Mouse (Mus musculus): Measurements from ENCODE around the gene Dis3l2.

The Dis3l2 gene

DNA sequence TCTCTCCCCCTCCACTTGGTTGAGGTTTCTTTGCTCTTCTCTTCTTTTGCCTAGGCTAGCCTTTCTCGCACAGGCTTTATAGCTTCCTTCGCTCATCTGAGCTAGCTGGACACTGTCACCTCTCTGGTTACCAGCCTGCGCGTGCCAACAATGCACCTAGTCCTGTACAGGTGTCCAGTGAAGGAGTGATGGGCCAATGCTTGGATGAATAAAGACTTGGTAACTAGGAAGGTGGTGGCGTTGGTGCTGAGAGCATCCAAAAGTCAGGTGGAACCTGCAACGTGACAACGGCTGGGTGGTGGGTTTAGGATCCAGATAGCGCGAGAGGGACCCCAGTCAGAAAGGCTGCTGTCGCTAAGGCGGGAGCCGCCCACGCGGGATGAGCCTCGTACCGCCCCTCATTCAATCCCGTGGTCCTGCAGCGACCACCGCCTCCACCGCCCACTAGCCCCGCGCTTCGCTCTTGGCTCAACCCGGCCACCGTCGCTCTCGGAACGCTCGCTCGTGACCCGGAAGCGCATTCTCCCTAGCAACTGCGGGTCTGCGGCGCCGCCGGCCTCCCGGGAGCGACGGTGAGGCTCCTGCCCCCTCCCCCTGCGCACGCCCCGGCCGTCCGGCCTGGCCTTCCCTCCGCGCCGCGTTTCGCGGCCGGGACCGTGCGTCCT, at the start of gene Dis3l2:
Dis3l2 (plus strand) TSS at position 509 of the 665 bp plus-strand sequence.
- DNase-seq = peak; percentile 84

DNA sequence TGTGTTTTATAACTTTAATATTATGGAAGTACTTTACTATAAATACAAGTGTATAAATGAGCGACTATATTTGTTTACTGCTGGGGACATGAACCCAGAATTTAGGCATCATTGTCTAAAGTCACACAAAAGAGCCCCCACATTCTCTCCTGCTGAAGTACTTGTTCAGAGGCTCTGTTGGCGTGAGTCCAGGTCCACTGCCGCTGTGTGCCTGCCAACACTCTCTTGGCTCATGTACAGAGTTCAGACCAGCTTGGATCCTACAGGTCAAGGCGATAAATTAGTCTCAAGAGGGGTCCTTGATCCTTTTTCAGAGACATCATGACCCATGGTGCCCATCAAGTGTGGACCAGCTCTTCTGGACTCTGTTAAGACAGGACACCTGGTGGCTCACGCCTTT, 46.5 kb upstream of the Dis3l2 start:
- no peak for DNase-seq

DNA sequence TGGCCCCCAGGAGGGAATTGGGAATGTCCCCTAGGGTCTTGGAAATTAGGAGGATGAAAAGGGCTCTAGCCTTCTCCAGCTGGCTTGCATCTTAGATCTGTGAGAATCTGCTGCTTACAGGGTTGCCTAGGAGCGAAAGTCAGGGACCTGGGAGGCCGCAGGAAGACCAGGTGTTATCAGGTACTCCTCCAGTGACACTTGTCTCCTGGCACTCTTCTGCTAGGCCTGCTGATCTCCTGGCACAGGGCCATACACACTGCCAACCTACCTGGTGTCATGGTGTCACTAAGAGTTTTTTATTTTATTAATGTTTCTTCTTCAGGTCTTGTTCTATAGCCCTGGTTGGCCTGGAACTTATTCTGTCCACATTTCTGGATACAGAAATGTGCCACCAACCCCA, 38.5 kb upstream of the Dis3l2 start:
- DNase-seq = no peak

DNA sequence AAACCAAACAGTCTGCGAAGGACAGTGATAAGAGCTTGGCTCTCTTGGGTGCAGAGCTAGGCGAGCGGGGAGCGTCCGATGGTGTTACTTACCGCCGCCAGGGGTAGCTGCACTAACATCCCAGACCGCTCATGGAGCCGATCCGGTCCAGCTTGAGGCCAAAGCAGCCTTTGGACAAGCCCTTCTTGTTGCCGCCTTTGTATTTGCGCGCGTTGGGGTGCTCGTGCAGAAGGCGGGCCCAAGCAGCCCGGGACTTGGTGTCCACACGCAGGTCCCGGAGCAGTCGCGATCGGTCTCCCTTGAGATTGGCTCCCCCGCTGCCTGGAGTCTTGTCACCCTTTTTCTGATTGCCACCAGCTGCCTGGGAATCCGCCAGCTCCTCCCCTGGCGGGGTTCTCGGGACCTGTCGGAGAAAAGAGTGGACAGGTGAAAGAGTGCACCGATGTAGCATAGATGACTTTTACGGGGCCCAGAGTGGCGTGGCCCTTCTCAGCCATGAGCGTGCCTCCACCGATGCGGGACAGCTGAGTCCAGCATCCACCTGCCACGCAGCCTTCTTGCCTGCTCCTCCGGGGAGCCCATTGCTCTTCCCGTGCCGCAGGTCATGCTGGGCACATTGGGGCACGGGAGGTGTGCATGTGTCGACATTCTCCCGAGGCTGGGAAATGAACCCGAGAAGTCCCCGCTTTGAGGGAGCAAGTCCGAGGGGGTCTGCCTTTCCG, 33.9 kb upstream of the Dis3l2 start:
- DNase-seq = peak; percentile 52

DNA sequence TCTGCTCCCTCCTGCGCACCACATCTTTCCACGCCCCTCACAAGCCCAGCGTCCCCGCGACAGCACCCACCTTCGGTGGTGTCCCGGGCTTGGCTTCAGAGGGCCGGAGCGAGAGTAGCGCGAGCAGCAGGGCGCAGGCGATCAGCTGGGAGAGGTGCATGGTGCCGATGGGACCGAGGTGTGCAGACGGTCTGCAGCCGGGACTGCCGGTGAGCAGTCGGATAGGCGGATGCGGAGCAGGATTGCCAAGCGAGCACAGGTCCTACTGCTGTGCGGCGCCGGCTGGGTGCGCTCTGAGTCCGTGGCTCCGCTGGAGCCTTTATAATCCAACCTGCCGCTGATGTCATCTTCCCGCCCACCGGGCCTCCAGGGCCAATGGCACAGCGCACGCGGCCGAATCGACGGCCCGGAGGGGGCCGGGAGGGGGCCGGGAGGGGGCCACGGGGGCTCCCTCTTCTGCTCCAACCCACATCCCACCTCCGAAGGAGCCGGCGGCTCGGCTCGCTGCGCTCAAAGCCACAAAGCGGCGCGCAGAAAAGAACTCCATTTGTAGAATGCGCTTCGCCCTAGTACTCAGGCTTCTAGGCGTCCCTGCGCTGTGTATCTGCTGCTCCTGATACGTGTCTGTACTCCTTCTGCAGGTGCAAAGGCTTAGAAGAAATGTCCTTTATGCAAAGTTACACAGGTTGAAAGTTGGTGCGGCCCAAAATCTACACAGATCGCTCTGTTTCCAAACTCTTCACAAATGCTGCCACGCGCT, 33.1 kb upstream of the Dis3l2 start, which contains the start of gene Nppc:
Nppc (minus strand) TSS at position 293 of the 760 bp plus-strand sequence.
- peak; percentile 30 for DNase-seq

DNA sequence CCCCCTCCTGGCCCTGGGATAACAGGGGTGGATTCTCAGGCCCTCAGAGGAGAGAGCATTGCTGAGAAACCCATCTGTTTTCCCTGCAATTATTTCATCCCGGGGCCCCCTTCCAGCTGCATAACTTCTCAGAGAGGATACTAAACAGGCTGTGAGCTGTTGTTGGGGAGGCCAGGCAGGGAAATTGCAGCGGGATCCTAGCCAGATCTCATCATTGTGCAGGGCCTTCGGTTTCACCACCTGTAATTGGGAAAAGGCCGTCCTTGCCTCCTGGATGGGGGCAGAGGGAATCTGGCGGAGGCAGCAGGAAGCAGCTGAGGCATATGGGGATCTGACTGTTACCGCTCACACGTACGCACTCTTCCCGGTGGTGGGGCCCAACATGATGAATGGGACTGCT, 29.2 kb upstream of the Dis3l2 start:
- no peak for DNase-seq

DNA sequence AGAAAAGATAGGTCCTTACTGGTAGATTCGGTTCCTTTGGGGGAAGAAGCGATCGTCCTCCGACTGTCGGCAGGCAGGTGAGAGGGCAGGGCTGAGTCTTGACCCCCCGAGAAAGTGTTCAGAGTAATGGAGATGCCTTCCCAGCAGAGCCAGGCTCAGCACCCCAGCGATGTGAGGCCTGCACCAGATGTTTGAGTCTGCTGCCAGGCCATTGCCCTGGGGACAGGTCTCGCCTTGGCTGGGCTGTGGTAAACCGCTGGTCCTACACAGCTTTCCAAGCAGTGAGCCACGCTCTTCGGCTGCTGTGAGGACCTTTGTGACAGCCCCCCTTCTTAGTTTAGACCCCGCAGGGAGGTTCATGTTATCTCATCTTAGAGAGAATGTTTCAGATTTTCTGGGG, 28.5 kb upstream of the Dis3l2 start:
- no peak for DNase-seq

DNA sequence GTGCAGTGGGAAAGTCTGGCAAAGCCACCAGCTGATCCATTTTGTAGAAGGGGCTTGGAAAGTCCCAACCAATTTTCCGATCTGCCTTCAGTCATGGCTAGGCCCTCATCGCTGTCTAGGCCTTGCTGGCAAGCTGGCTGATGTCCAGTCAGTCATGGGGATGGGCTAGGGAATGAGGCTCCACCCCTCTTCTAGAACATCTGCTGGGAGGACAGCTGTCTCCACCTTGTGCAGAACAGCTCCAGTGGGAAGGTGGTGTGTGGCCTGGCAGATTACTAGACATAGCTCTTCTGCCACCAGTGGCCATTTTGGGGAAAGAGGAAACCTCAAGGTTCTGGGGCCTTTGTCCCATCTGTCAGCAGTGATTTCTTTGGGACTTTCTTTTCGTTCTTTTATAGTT, 26.0 kb upstream of the Dis3l2 start:
- no peak for DNase-seq

DNA sequence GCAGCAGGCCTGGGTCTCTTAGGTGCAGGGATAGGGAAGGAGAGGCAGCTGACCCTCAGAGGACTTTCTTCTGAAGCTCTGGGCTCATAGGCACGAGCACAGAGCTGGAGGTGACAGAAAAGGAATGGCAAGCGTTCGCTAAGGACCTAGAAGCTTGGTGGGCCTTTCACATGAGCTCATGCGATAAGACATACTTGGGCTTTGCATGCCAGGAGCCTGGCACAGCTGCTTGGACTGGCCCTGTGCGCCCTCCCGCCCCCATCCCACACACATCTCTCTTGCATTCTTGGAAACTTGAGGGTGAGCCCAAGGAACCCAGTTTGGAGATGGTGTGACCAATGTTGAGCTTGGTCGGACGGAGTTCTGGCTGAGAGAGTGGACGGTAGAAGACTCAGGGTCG, 24.9 kb upstream of the Dis3l2 start:
- no peak for DNase-seq

DNA sequence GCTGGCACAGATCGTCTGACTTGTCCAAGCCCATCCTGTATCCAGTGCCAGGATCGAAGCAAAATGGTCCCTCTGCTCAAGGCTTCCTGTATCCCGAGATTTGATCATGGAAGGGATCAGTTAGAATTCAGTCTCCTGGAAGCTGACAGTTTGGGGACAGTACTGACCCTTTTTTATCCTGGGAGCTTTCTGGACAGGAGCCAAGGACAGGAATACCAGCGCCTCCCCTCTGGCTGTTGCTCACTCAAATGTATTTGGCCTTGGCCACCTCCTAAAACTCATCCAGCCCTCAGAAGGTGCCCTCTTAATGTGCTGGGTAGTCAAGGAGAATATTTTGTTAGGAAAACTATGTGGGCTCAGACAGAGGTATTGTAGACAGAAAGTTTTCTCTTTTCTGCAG, 16.4 kb upstream of the Dis3l2 start:
- DNase-seq = no peak

DNA sequence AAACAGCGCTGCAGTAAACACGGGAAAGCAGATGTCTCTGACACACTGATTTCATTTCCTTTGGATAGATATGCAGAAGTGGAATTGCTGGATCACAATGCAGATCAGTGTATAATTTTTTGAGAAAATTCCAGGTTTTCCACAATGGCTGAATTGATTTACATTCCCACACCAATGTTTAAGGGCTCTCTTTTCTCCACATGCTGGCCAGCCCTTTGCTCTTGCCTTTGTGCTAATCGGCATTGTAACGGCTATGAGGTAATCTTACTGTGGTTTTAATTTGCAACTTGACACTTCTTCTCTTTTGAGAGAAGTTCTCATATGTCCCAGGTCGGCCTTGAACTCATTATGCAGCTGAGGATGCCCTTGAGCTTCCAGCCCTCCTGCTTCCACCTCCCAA, 12.6 kb upstream of the Dis3l2 start:
- DNase-seq = no peak

DNA sequence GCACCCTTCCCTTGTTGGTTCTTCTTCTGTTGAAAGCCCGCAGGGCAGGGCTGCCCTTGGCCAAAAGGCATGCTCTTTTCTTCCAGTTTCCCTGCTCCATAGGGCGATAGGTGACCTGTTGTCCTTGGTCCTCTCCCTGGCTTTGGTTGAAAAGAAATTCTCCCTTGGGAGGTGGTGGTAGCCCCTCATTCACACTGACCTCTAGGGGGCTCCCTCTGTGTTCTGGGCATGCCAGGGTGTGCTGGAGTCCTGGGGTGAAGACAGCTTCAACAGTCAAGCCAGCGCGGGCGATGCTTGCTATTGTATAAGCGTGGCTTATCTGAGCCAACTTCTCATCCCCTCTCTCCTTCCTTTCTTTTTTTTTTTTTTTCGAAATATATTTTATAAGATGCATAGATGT, 6.7 kb upstream of the Dis3l2 start:
- no peak for DNase-seq

DNA sequence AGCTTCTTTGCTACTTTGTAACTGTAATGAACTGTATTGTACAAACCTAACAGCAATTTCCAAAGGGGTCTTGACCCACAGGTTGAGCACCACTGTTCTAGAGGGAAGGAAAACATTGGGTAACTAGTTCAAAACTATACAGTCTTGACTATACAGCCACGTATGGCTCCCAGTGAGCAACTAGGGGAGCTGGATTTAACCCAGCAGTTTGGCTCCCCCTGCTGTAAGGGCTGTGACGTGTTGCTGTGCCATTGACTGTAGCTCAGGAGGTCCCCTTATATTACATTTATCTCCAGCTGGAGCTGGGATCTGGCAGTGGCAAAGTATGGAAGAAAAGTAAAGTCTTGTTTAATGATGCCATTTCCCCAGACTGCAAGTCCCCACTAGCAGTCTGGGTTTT, 4.9 kb upstream of the Dis3l2 start:
- DNase-seq = no peak

DNA sequence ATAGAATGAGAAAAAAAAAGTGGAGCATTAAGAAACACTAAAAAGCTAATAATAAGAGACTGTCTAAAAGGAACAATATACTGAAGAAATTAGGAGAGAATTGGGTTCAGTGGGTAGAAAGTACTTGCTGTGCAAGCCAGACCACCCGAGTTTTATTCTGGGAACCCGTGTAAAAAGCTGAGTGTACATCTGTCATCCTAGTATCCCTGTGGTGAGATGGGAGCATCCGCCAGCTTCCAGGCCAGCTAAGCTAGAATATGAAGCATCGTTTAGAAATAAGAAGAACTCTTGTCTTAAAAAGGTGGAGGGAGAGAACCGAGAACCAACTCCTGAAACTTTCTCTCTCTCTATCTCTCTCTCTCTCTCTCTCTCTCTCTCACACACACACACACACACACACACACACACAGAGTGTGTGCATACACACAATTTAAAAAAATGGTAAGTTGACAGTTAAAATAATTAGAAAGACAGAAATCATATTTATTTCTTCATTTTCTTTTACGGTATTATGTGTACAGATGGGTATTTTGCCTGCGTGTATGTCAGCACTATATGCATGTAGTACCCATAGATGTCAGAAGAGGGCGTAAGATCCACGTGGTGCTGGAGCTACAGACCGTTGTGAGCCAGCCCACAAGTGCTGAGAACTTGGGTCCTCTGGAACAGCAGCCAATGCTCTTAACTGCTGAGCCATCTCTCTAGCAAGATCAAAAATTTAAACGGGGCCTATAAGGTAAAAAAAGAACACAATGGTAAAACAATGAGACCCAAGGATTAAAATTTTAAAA, 4.1 kb upstream of the Dis3l2 start:
- no peak for DNase-seq

DNA sequence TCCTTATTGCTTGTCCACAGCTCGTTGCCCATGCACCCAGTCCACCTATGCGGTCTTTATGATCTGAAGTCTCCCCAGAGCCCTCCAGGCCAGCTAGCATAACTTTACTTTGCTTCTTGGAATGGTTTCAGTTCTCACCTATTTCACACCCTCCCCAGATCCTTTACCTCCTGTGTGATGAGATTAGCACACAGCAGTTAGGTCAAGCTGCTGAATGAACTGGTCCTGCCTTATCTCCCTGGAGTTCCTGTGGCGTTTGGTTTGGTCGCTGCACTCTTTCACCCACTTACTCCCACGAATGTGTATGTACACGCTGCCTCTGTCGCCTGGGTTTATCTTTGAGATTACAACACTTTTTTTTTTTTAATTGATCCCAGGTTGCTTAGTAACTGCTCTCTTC, 3.2 kb upstream of the Dis3l2 start:
- DNase-seq = no peak

DNA sequence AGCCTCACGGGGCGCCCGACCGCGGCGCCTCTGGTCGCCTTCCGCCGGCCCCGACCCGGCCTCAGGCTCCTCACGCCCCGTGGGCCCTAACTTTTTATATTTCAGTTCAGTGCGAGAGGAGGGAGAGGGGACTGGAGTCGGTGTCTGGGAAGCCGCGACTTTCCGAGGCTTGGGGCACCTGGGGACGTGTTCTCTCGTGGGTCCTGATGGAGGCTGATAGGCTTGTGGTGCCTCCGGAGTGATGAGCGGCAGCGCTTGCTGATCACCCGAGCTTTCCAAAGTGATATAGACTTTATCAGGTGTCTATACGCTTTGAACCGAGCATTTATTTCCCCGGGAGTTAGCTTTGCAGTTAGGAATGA, 338 bp downstream of the Dis3l2 start:
- DNase-seq = no peak

DNA sequence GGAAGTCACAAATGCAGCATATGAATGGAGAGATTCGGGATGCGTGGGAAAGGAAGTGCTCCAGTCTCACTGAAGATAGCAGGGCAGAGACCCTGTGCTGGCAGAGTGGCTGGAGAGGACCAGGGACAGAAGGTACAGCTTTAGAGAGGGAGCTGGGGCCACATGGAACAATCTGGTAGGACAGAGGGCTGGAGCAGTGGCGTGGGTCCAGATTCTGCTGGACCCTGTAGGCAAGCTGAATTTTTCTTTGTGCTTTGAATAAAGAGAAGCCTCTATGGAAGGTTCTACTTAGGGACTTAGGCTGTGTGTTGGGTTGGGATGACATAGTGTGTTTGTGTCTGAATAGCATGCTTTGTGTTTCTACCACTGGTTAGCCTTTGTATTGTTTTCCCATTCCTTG, 1.9 kb downstream of the Dis3l2 start:
- no peak for DNase-seq

DNA sequence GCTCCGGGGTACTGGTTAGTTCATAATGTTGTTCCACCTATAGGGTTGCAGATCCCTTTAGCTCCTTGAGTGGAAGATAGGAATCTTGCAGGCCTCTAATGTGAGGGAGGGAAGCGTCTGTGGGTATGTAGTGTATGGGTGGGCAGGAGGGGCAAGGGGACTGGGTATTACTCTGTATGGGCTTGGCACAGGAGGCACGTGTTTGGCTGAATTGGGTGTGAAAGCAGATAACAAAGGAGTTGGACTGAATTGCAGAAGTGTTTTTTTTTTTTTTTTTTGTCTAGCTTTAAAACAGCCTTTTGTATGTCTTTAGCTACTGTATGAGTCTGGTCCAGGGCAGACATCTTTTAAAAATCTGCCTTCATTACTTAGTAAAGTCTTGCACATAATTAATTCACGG, 5.9 kb downstream of the Dis3l2 start:
- DNase-seq = no peak

DNA sequence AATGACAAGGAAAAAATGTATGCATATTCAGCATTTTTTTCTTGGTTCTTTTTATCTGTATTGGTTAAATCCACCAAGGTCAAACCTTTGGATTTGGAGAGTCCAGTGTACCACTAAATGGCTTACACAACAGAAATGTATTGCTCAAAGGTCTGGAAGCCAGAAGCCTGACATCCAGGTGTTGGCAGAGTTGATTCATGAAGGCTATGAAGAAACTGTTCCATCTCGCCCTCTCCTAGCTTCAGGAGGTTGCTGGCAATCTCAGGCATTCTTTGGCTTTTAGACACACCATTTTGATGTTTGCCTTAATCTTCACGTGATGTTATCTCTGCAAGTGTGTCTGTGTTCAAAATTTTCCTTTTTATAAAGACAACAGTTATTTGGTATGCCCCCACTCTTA, 8.4 kb downstream of the Dis3l2 start:
- DNase-seq = no peak

DNA sequence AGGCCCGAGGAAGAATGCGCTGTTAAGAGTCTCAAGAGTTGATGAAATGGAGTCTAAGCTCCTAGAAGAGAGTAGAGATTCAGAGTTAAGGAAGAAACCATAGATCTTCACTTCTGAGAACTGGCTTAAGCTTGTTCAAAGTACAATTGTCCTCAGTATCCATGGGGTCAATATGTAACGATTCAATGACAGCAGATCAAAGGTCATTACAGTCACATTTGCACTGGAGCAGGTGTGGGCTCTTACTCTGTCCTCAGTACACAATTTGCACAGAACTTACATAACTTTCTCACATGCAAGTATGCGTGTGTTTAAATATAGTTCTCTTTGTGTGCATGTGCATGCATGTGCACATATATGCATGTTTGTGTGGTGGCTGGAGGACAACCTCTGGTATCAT, 9.4 kb downstream of the Dis3l2 start:
- no peak for DNase-seq

DNA sequence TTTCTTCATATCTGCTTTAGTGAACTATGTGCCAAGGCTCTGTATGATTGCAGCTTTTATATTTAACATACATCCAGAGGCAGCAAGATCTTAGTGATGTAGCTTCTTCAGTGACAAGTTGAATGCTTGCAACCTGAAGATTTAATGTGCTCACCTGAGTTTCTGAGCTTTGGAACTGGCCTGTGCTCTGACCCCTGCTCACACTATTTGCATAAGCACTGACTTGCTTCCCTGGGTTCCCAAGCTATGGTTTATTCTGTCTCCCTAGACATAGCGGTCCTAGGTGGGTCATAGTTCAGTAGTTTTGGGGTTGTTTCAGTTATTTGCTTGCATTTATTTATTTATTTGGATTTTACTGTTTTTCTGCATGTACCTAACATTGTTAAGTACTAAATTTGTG, 14.6 kb downstream of the Dis3l2 start:
- DNase-seq = no peak

DNA sequence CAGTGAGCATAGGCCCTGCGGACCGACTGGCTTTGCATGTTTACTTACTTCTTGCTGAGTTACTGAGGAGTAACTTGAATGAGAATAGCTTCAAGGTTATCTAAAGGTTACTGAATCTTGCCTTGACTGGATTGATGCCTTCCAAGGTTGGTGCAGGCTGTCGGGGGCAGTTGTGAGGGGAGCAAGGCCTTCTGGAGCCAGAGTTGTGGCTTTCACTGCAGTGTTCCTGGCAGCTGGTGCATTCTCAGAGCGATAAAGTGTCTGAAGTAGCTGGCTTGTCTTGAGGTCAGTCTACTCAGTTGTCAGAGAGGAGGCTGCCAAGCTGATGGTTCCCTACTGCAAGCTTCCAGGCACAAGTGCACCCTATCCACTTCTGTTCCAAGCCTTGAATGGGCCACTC, 15.8 kb downstream of the Dis3l2 start:
- DNase-seq = no peak

DNA sequence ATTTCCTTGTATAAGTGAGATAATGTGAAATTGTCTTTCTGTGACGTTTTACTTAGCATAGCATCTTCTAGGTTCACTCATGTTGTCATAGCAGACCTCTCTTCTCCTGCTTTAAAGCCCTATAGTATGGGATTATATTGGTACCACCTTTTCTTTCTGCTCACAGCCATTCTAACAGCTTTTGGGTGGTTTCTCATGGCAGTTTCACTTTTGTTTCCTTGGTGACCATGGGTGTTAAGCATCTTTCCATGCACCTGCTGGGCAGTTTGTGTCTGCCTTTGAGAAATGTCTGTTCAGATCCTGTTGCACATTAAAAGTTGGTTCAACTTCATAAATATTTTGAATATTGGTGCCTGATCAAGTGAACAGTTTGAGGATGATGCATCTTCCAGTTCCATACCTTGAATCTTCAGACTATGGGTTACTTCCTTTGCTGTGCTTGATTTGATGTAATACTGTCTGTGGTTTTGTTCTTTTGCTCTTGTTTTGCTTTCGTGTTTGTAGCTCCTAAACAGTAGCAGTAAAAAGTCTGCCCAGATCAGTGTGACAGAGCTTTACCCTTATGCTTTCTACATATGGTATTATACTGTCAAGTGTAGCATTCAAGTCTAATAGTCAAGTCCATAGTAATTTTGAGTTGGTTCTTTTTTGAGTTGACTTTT, 29.7 kb downstream of the Dis3l2 start:
- no peak for DNase-seq

Measured in cerebellum, adult 8-10 months (tissue).